Mouse (Mus musculus): ENCODE measurements around the gene 1110059E24Rik. TPM values are rescaled to one million over a fixed set of nuclear protein-coding genes. Genes with fewer than 3 reads are reported as not detected.

1110059E24Rik gene
- 1 to 10 TPM; 7.1 to 9.1 TPM for total RNA-seq (2021)
- long read RNA-seq, experiment 1, transcript 1110059E24Rik-201 (4 exons, 1,614 nt), result major isoform, 5 of 6 reads
- long read RNA-seq, experiment 1, partial matches to known transcripts, result 0 of 6 reads
- long read RNA-seq, experiment 1, other reads (novel, unspliced or antisense), result 0 of 6 reads
- long read RNA-seq, experiment 2, partial matches to known transcripts, result 0 of 3 reads
- long read RNA-seq, experiment 2, other reads (novel, unspliced or antisense), result 0 of 3 reads

GRCm38 (mm10) chr19:21652285-21653171 lies at the start of gene 1110059E24Rik:
1110059E24Rik (minus strand) TSS chr19:21652976.
- Histone ChIP-seq H3K4me3 (peak within 1 kb of the TSS; percentile 83), H3K27ac (peak within 1 kb of the TSS; percentile 91)
- peak; percentile 99 for DNase-seq
- no peak for TF ChIP-seq CTCF (IDR thresholded peaks at IDR 0.05)
- intact Hi-C loops (cut with DNase I), result loop anchor here (5.0 kb wide), 1 partner anchor 55 kb away; no protein-coding TSS in a partner anchor

DNA sequence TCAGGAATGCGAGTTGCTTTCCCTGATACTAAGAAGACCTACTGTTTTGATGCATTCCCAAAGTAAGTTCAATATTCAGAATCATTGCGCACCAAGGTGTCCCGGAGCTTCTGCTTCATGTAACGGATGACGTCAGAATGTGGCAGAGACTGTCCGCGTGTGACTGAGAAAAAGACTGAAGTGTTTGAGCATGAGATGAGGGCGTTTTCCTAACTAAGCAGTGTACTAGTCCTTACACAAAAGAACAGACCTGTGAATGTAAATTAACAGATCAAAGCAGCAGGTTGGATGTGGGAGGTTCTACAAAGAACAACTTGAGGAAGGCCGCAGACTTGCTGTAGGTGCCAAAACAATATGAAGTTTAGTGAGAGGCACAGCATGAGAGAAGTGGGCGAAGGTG lies 28.2 kb upstream of the 1110059E24Rik start:
- Histone ChIP-seq H3K4me3 (no peak overlapping the region), H3K27ac (no peak overlapping the region)
- DNase-seq, result no peak
- TF ChIP-seq CTCF (IDR thresholded peaks at IDR 0.05), result no peak
- intact Hi-C loops (cut with DNase I), result no loop called here

- no peak for TF ChIP-seq CTCF (IDR thresholded peaks at IDR 0.05)
- intact Hi-C loops (cut with DNase I), result no loop called here
- H3K27ac ChIP-seq, result no peak overlapping the region
- no peak for DNase-seq
- H3K4me3 ChIP-seq, result no peak overlapping the region
These were observed 27.3 kb upstream of the 1110059E24Rik start for GRCm38 (mm10) chr19:21680091-21680490.

DNA sequence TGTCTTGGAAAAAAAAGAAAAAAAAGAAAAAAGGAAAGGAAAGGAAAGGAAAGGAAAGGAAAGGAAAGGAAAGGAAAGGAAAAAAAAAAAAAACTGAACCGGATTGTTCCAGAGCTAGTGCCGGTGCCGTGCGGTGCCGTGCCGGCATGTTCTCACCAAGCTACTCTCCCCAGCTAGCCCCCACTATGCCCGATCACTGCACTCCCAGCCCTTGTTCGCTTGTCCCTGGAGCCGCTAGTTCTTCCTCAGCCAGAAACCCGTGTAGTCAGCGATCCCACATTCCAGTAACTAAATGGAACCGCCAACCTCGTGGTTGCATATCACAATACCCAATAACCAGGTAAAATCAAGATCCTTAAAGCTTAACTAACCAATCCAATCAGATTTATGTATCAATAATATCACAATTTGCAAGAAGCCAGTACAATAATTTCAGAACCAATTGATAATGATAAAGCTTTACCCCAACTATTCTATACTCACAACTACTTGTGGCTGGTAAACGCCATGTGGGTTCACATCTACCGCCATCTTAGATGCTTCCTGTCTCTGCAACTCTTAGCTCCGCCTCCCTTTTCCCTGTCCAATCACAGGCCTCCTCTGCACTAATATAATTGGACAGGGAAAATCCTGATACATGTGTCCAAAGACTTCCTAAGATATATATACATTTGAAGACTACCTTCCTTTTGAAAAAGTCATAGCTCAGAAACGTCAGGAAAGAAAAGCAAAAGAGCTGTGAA lies 21.7 kb upstream of the 1110059E24Rik start:
- TF ChIP-seq CTCF (IDR thresholded peaks at IDR 0.05), result no peak
- Histone ChIP-seq H3K27ac (no peak overlapping the region), H3K4me3 (no peak overlapping the region)
- no peak for DNase-seq
- intact Hi-C loops (cut with DNase I), result no loop called here

GRCm38 (mm10) chr19:21669650-21670049 lies 16.9 kb upstream of the 1110059E24Rik start:
- TF ChIP-seq CTCF (IDR thresholded peaks at IDR 0.05), result no peak
- Histone ChIP-seq H3K4me3 (no peak overlapping the region), H3K27ac (no peak overlapping the region)
- no peak for DNase-seq
- intact Hi-C loops (cut with DNase I), result no loop called here

GRCm38 (mm10) chr19:21663756-21664456 lies 11.1 kb upstream of the 1110059E24Rik start:
- no peak for DNase-seq
- TF ChIP-seq CTCF (IDR thresholded peaks at IDR 0.05), result no peak
- Histone ChIP-seq H3K4me3 (no peak overlapping the region), H3K27ac (no peak overlapping the region; the same call in 1 of the 2 replicates)
- intact Hi-C loops (cut with DNase I), result no loop called here

GRCm38 (mm10) chr19:21660734-21661133 lies 8.0 kb upstream of the 1110059E24Rik start:
- peak overlapping the region; percentile 28; the same call in 1 of the 2 replicates for H3K27ac ChIP-seq
- DNase-seq, result no peak
- intact Hi-C loops (cut with DNase I), result no loop called here
- TF ChIP-seq CTCF (IDR thresholded peaks at IDR 0.05), result no peak
- H3K4me3 ChIP-seq, result no peak overlapping the region

GRCm38 (mm10) chr19:21654788-21655187 lies 2.0 kb upstream of the 1110059E24Rik start:
- TF ChIP-seq CTCF (IDR thresholded peaks at IDR 0.05), result no peak
- no peak for DNase-seq
- Histone ChIP-seq H3K27ac (peak overlapping the region; percentile 91), H3K4me3 (peak overlapping the region; percentile 83)
- intact Hi-C loops (cut with DNase I), result loop anchor here (5.0 kb wide), 2 partner anchors 57 to 82 kb away; no protein-coding TSS in a partner anchor

- H3K27ac ChIP-seq, result peak within 1 kb of the TSS; percentile 91
- intact Hi-C loops (cut with DNase I), result loop anchor here (5.0 kb wide), 1 partner anchor 56 kb away; no protein-coding TSS in a partner anchor
- DNase-seq, result peak; percentile 78
- TF ChIP-seq CTCF (IDR thresholded peaks at IDR 0.05), result peak; percentile 55
- peak within 1 kb of the TSS; percentile 83 for H3K4me3 ChIP-seq
These were observed 601 bp upstream of the 1110059E24Rik start, which contains the start of gene Abhd17b for GRCm38 (mm10) chr19:21653172-21653981. Abhd17b (plus strand) TSS chr19:21653185.

DNA sequence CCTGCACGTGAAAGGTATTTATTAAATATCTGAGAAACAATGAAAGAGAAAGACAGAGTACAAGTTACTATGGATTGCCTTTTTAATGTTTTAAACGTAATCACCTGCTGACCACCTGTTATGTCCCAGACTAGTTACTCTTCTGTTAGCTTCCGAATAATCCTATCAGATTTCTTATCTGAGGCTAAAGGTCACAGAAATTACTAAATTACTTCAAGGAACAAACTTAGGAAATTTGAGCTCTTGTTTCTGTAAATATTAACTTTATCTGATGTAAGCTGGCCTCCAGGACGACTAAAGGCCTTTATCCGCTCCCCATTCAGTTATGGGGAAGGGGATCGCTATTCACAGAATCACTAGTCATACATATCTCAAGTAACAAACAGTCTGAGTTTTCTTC lies 1.1 kb downstream of the 1110059E24Rik start:
- peak overlapping the region; percentile 91 for H3K27ac ChIP-seq
- H3K4me3 ChIP-seq, result peak overlapping the region; percentile 83
- DNase-seq, result no peak
- intact Hi-C loops (cut with DNase I), result loop anchor here (5.0 kb wide), 1 partner anchor 54 kb away; no protein-coding TSS in a partner anchor
- TF ChIP-seq CTCF (IDR thresholded peaks at IDR 0.05), result no peak

- intact Hi-C loops (cut with DNase I), result no loop called here
- H3K4me3 ChIP-seq, result no peak overlapping the region
- no peak overlapping the region for H3K27ac ChIP-seq
- no peak for TF ChIP-seq CTCF (IDR thresholded peaks at IDR 0.05)
- no peak for DNase-seq
These were observed 6.6 kb downstream of the 1110059E24Rik start for GRCm38 (mm10) chr19:21646142-21646541.
